Mouse (Mus musculus): ENCODE measurements at regions not wholly inside any gene's neighbourhood (a gene's known extent, or its start where the extent isn't known, plus 50 kb on each side); places are given as distances from the start of the nearest gene placed in this dataset.

- no peaks in the 10 kb centered on the region for H3K9me3 ChIP-seq (replicated peaks; ENCODE audit: control insufficient read depth, low read length, poor library complexity, severe bottlenecking)
- H3K4me2 ChIP-seq (ENCODE audit: low read length): no peak overlapping the region
- no peak overlapping the region for H3K4me3 ChIP-seq (ENCODE audit: low read depth, low read length)
- WGBS: 58% methylated on average over 14 of the region's 14 CpGs
- no peak for ATAC-seq
- no peak overlapping the region for H3K9ac ChIP-seq (ENCODE audit: low read depth, low read length)
- H3K27ac ChIP-seq (ENCODE audit: low read length): no peak overlapping the region
- no peaks in the 10 kb centered on the region for H3K36me3 ChIP-seq (ENCODE audit: control insufficient read depth, insufficient read depth, low read length)
- H3K27me3 ChIP-seq (ENCODE audit: control insufficient read depth, insufficient read depth, low read depth, low read length): no peaks in the 10 kb centered on the region
- no peaks in the 10 kb centered on the region for H3K4me1 ChIP-seq (ENCODE audit: control insufficient read depth, insufficient read depth, low read length)
These were observed 138.9 kb upstream of the Arglu1 start for GRCm38 (mm10) chr8:8829230-8829629.

- Histone ChIP-seq H3K4me2 (ENCODE audit: low read length) (no peak overlapping the region), H3K27me3 (ENCODE audit: control insufficient read depth, insufficient read depth, low read depth, low read length) (no peaks in the 10 kb centered on the region), H3K27ac (ENCODE audit: low read length) (no peak overlapping the region), H3K36me3 (ENCODE audit: control insufficient read depth, insufficient read depth, low read length) (no peaks in the 10 kb centered on the region), H3K4me1 (ENCODE audit: control insufficient read depth, insufficient read depth, low read length) (no peaks in the 10 kb centered on the region), H3K9me3 (replicated peaks; ENCODE audit: control insufficient read depth, low read length, poor library complexity, severe bottlenecking) (no peaks in the 10 kb centered on the region), H3K9ac (ENCODE audit: low read depth, low read length) (no peak overlapping the region), H3K4me3 (ENCODE audit: low read depth, low read length) (no peak overlapping the region)
- ATAC-seq: no peak
- 88% methylated on average over 7 of the region's 7 CpGs for WGBS
These were observed 137.2 kb upstream of the Arglu1 start for GRCm38 (mm10) chr8:8827555-8827954.

- no peak overlapping the region for H3K27ac ChIP-seq (ENCODE audit: low read length)
- no peak for ATAC-seq
- H3K4me1 ChIP-seq (ENCODE audit: control insufficient read depth, insufficient read depth, low read length): no peaks in the 10 kb centered on the region
- no peak overlapping the region for H3K9ac ChIP-seq (ENCODE audit: low read depth, low read length)
- no peak overlapping the region for H3K4me3 ChIP-seq (ENCODE audit: low read depth, low read length)
- H3K4me2 ChIP-seq (ENCODE audit: low read length): no peak overlapping the region
- WGBS: 72% methylated on average over 9 of the region's 9 CpGs
- no peaks in the 10 kb centered on the region for H3K9me3 ChIP-seq (replicated peaks; ENCODE audit: control insufficient read depth, low read length, poor library complexity, severe bottlenecking)
- H3K27me3 ChIP-seq (ENCODE audit: control insufficient read depth, insufficient read depth, low read depth, low read length): no peaks in the 10 kb centered on the region
- H3K36me3 ChIP-seq (ENCODE audit: control insufficient read depth, insufficient read depth, low read length): no peaks in the 10 kb centered on the region
These were observed 136.5 kb upstream of the Arglu1 start for GRCm38 (mm10) chr8:8826801-8827200.

GRCm38 (mm10) chr8:8824886-8825285 is 134.6 kb upstream of the Arglu1 start:
- ATAC-seq: no peak
- no peak overlapping the region for H3K4me3 ChIP-seq (ENCODE audit: low read depth, low read length)
- no peaks in the 10 kb centered on the region for H3K9me3 ChIP-seq (replicated peaks; ENCODE audit: control insufficient read depth, low read length, poor library complexity, severe bottlenecking)
- no peak overlapping the region for H3K4me2 ChIP-seq (ENCODE audit: low read length)
- WGBS: 81% methylated on average over 5 of the region's 5 CpGs
- H3K27ac ChIP-seq (ENCODE audit: low read length): no peak overlapping the region
- H3K27me3 ChIP-seq (ENCODE audit: control insufficient read depth, insufficient read depth, low read depth, low read length): no peaks in the 10 kb centered on the region
- no peak overlapping the region for H3K9ac ChIP-seq (ENCODE audit: low read depth, low read length)
- no peaks in the 10 kb centered on the region for H3K4me1 ChIP-seq (ENCODE audit: control insufficient read depth, insufficient read depth, low read length)
- no peaks in the 10 kb centered on the region for H3K36me3 ChIP-seq (ENCODE audit: control insufficient read depth, insufficient read depth, low read length)

- Histone ChIP-seq H3K27me3 (ENCODE audit: control insufficient read depth, insufficient read depth, low read depth, low read length) (no peaks in the 10 kb centered on the region), H3K4me1 (ENCODE audit: control insufficient read depth, insufficient read depth, low read length) (no peaks in the 10 kb centered on the region), H3K36me3 (ENCODE audit: control insufficient read depth, insufficient read depth, low read length) (no peaks in the 10 kb centered on the region), H3K9me3 (replicated peaks; ENCODE audit: control insufficient read depth, low read length, poor library complexity, severe bottlenecking) (no peaks in the 10 kb centered on the region; the same call in 1 of the 2 replicates), H3K9ac (ENCODE audit: low read depth, low read length) (no peak overlapping the region), H3K27ac (ENCODE audit: low read length) (no peak overlapping the region), H3K4me2 (ENCODE audit: low read length) (no peak overlapping the region), H3K4me3 (ENCODE audit: low read depth, low read length) (no peak overlapping the region)
- 52% methylated on average over 6 of the region's 6 CpGs for WGBS
- no peak for ATAC-seq
These were observed 130.8 kb upstream of the Arglu1 start for GRCm38 (mm10) chr8:8821119-8821518.

GRCm38 (mm10) chr8:8820614-8821013 is 130.3 kb upstream of the Arglu1 start:
- 79% methylated on average over 6 of the region's 6 CpGs for WGBS
- no peak overlapping the region for H3K9ac ChIP-seq (ENCODE audit: low read depth, low read length)
- H3K4me3 ChIP-seq (ENCODE audit: low read depth, low read length): no peak overlapping the region
- H3K27me3 ChIP-seq (ENCODE audit: control insufficient read depth, insufficient read depth, low read depth, low read length): no peaks in the 10 kb centered on the region
- no peaks in the 10 kb centered on the region for H3K36me3 ChIP-seq (ENCODE audit: control insufficient read depth, insufficient read depth, low read length)
- H3K27ac ChIP-seq (ENCODE audit: low read length): no peak overlapping the region
- H3K4me1 ChIP-seq (ENCODE audit: control insufficient read depth, insufficient read depth, low read length): no peaks in the 10 kb centered on the region
- ATAC-seq: 0 out of 2 replicates have a peak, but pooled peaks have one; percentile 25
- no peaks in the 10 kb centered on the region; the same call in 1 of the 2 replicates for H3K9me3 ChIP-seq (replicated peaks; ENCODE audit: control insufficient read depth, low read length, poor library complexity, severe bottlenecking)
- no peak overlapping the region for H3K4me2 ChIP-seq (ENCODE audit: low read length)

GRCm38 (mm10) chr8:8819233-8819931 is 129.1 kb upstream of the Arglu1 start:
- H3K27me3 ChIP-seq (ENCODE audit: control insufficient read depth, insufficient read depth, low read depth, low read length): no peaks in the 10 kb centered on the region
- H3K4me2 ChIP-seq (ENCODE audit: low read length): no peak overlapping the region
- no peaks in the 10 kb centered on the region for H3K36me3 ChIP-seq (ENCODE audit: control insufficient read depth, insufficient read depth, low read length)
- no peak for ATAC-seq
- WGBS: 79% methylated on average over 9 of the region's 9 CpGs
- no peak overlapping the region for H3K4me3 ChIP-seq (ENCODE audit: low read depth, low read length)
- H3K9me3 ChIP-seq (replicated peaks; ENCODE audit: control insufficient read depth, low read length, poor library complexity, severe bottlenecking): no peaks in the 10 kb centered on the region; the same call in 1 of the 2 replicates
- H3K27ac ChIP-seq (ENCODE audit: low read length): no peak overlapping the region
- H3K4me1 ChIP-seq (ENCODE audit: control insufficient read depth, insufficient read depth, low read length): no peaks in the 10 kb centered on the region
- H3K9ac ChIP-seq (ENCODE audit: low read depth, low read length): no peak overlapping the region

DNA sequence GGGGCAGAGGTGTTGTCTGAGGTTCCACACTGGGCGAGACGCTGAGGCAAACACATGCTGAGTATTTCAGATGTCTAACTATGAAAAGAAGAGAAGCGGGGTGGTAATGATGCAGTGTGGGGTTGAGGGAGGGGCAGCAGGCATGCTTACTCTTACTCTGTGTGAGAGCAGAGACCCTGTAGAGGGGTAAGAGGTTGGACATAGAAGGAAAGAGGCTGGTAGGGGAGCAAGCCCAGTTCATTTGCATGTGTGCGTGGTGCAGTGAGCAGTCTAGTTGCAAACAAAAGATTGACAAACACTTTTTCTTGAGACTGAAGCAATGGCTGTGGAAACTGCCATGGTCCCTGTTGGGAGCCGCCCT is 122.5 kb upstream of the Arglu1 start:
- no peaks in the 10 kb centered on the region for H3K36me3 ChIP-seq (ENCODE audit: control insufficient read depth, insufficient read depth, low read length)
- no peak overlapping the region for H3K9ac ChIP-seq (ENCODE audit: low read depth, low read length)
- H3K4me3 ChIP-seq (ENCODE audit: low read depth, low read length): no peak overlapping the region
- no peak for ATAC-seq
- H3K4me1 ChIP-seq (ENCODE audit: control insufficient read depth, insufficient read depth, low read length): no peaks in the 10 kb centered on the region
- WGBS: 82% methylated on average over 5 of the region's 5 CpGs
- H3K4me2 ChIP-seq (ENCODE audit: low read length): no peak overlapping the region
- H3K27me3 ChIP-seq (ENCODE audit: control insufficient read depth, insufficient read depth, low read depth, low read length): no peaks in the 10 kb centered on the region
- no peaks in the 10 kb centered on the region; the same call in 1 of the 2 replicates for H3K9me3 ChIP-seq (replicated peaks; ENCODE audit: control insufficient read depth, low read length, poor library complexity, severe bottlenecking)
- no peak overlapping the region for H3K27ac ChIP-seq (ENCODE audit: low read length)

GRCm38 (mm10) chr8:8812051-8812806 is 121.9 kb upstream of the Arglu1 start:
- no peak overlapping the region for H3K4me2 ChIP-seq (ENCODE audit: low read length)
- H3K4me1 ChIP-seq (ENCODE audit: control insufficient read depth, insufficient read depth, low read length): no peaks in the 10 kb centered on the region
- H3K36me3 ChIP-seq (ENCODE audit: control insufficient read depth, insufficient read depth, low read length): no peaks in the 10 kb centered on the region
- H3K9ac ChIP-seq (ENCODE audit: low read depth, low read length): no peak overlapping the region
- no peaks in the 10 kb centered on the region for H3K27me3 ChIP-seq (ENCODE audit: control insufficient read depth, insufficient read depth, low read depth, low read length)
- H3K9me3 ChIP-seq (replicated peaks; ENCODE audit: control insufficient read depth, low read length, poor library complexity, severe bottlenecking): no peaks in the 10 kb centered on the region; the same call in 1 of the 2 replicates
- WGBS: 85% methylated on average over 21 of the region's 21 CpGs
- no peak overlapping the region for H3K4me3 ChIP-seq (ENCODE audit: low read depth, low read length)
- no peak overlapping the region for H3K27ac ChIP-seq (ENCODE audit: low read length)
- no peak for ATAC-seq

All from midbrain, embryonic 16.5 days (tissue).